Mouse (Mus musculus): ENCODE results near the gene Egln1. TPM values are rescaled to one million over a fixed set of nuclear protein-coding genes. Genes with fewer than 3 reads are reported as not detected.

Gene Egln1
- polyA plus RNA-seq, 1 experiment: 55.8 TPM

GRCm38 (mm10) chr8:124910349-124910748 lies 38.8 kb downstream of the Egln1 start:
- DNase-seq (ENCODE audit: extremely low spot score in 1 of 2, low spot score in 1 of 2): no peak

GRCm38 (mm10) chr8:124909936-124910335 lies 39.2 kb downstream of the Egln1 start:
- no peak for DNase-seq (ENCODE audit: extremely low spot score in 1 of 2, low spot score in 1 of 2)

GRCm38 (mm10) chr8:124905482-124905881 lies 43.6 kb downstream of the Egln1 start:
- DNase-seq (ENCODE audit: extremely low spot score in 1 of 2, low spot score in 1 of 2): no peak

- no peak for DNase-seq (ENCODE audit: extremely low spot score in 1 of 2, low spot score in 1 of 2)
Measured at GRCm38 (mm10) chr8:124903198-124903597, 45.9 kb downstream of the Egln1 start.

- no peak for DNase-seq (ENCODE audit: extremely low spot score in 1 of 2, low spot score in 1 of 2)
Measured at GRCm38 (mm10) chr8:124898251-124898905, 50.7 kb downstream of the Egln1 start.

GRCm38 (mm10) chr8:124897386-124898250 lies 51.5 kb downstream of the Egln1 start, which contains the start of the genes Exoc8 and Sprtn:
Exoc8 (minus strand) TSS chr8:124897705.
Sprtn (plus strand) TSS chr8:124897886.
- peak; percentile 89 to 98 for DNase-seq (ENCODE audit: extremely low spot score in 1 of 2, low spot score in 1 of 2)

- peak; percentile 46 to 71 for DNase-seq (ENCODE audit: extremely low spot score in 1 of 2, low spot score in 1 of 2)
Measured at GRCm38 (mm10) chr8:124896632-124897385, 52.3 kb downstream of the Egln1 start.

GRCm38 (mm10) chr8:124896010-124896631 lies 53.0 kb downstream of the Egln1 start:
- DNase-seq (ENCODE audit: extremely low spot score in 1 of 2, low spot score in 1 of 2): no peak

GRCm38 (mm10) chr8:124892596-124892995 lies 56.5 kb downstream of the Egln1 start:
- DNase-seq (ENCODE audit: extremely low spot score in 1 of 2, low spot score in 1 of 2): no peak

GRCm38 (mm10) chr8:124888385-124888784 lies 60.7 kb downstream of the Egln1 start:
- no peak for DNase-seq (ENCODE audit: extremely low spot score in 1 of 2, low spot score in 1 of 2)

- DNase-seq (ENCODE audit: extremely low spot score in 1 of 2, low spot score in 1 of 2): no peak
Measured at GRCm38 (mm10) chr8:124878946-124879526, 70.1 kb downstream of the Egln1 start.

- DNase-seq (ENCODE audit: extremely low spot score in 1 of 2, low spot score in 1 of 2): peak in 1 of 2 experiments; percentile 22
Measured at GRCm38 (mm10) chr8:124878141-124878540, 71.0 kb downstream of the Egln1 start.

GRCm38 (mm10) chr8:124872690-124873089 lies 76.4 kb downstream of the Egln1 start:
- no peak for DNase-seq (ENCODE audit: extremely low spot score in 1 of 2, low spot score in 1 of 2)

GRCm38 (mm10) chr8:124872081-124872480 lies 77.0 kb downstream of the Egln1 start:
- DNase-seq (ENCODE audit: extremely low spot score in 1 of 2, low spot score in 1 of 2): no peak

GRCm38 (mm10) chr8:124871474-124871873 lies 77.7 kb downstream of the Egln1 start:
- no peak for DNase-seq (ENCODE audit: extremely low spot score in 1 of 2, low spot score in 1 of 2)

GRCm38 (mm10) chr8:124869708-124870107 lies 79.4 kb downstream of the Egln1 start:
- no peak for DNase-seq (ENCODE audit: extremely low spot score in 1 of 2, low spot score in 1 of 2)

GRCm38 (mm10) chr8:124867126-124867525 lies 82.0 kb downstream of the Egln1 start:
- DNase-seq (ENCODE audit: extremely low spot score in 1 of 2, low spot score in 1 of 2): no peak

- no peak for DNase-seq (ENCODE audit: extremely low spot score in 1 of 2, low spot score in 1 of 2)
Measured at GRCm38 (mm10) chr8:124866669-124867068, 82.5 kb downstream of the Egln1 start.

GRCm38 (mm10) chr8:124863729-124864128 lies 85.4 kb downstream of the Egln1 start:
- no peak for DNase-seq (ENCODE audit: extremely low spot score in 1 of 2, low spot score in 1 of 2)

- no peak for DNase-seq (ENCODE audit: extremely low spot score in 1 of 2, low spot score in 1 of 2)
Measured at GRCm38 (mm10) chr8:124863163-124863677, 85.9 kb downstream of the Egln1 start.

Data from frontal cortex, adult 2 months (tissue).